Mouse (Mus musculus): Measurements from ENCODE around the gene Pde12. TPM values are rescaled to one million over a fixed set of nuclear protein-coding genes. Genes with fewer than 3 reads are reported as not detected.
"Not testable (repeated sequence)": the region's sequence is repeated elsewhere in the genome, so short reads cannot be mapped to it uniquely, and the experiment has no call there.

Gene Pde12
- total RNA-seq (2021): 10 to 100 TPM in 1 of 2 experiments, 1 to 10 TPM in 1; 9.1 to 11.4 TPM
- 7.1 and 7.5 TPM in 2 replicates for polyA plus RNA-seq (2012; rRNA removed)
- long read RNA-seq, full-length matches to known transcripts: 28 of 28 reads
- long read RNA-seq, partial matches to known transcripts: 0 of 28 reads
- long read RNA-seq, other reads (novel, unspliced or antisense): 0 of 28 reads

GRCm38 (mm10) chr14:26669292-26670073 lies at the start of gene Pde12:
Gene Pde12 (minus strand): TSS chr14:26669883.
- peak; percentile 90 for DNase-seq

DNA sequence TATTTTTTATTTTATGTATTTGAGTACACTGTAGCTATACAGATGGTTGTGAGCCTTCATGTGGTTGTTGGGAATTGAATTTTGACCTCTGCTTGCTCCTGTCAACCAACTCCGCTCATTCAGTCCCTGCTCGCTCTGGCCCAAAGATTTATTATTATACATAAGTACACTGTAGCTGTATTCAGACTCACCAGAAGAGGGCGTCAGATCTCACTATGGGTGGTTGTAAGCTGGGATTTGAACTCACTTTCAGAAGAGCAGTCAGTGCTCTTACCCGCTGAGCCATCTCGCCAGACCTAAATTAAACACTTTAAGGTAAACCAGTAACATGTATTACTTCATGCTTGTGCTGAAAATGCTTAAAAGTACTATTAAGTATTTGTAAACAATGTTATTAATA lies 35.6 kb upstream of the Pde12 start:
- DNase-seq: not testable (repeated sequence)

DNA sequence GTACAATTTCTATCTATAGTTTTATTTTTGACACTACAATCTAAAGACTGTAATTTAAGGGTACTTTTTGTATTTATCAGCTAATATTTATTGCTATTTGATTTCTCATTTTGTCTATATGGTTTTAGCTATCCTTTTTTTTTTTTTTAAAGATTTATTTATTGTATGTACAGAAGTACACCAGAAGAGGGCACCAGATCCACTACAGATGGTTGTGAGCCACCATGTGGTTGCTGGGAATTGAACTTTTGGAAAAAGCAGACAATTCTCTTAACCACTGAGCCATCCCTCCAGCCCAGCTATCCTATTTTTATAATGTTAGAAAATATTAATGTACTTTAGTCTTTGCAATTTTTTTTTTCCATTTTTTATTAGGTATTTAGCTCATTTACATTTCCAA lies 28.2 kb upstream of the Pde12 start:
- no peak for DNase-seq

GRCm38 (mm10) chr14:26692974-26693373 lies 23.3 kb upstream of the Pde12 start, which contains the start of gene Dnah12:
Gene Dnah12 (plus strand): TSS chr14:26693274.
- no peak for DNase-seq

GRCm38 (mm10) chr14:26691363-26691762 lies 21.7 kb upstream of the Pde12 start:
- no peak for DNase-seq

- DNase-seq: no peak
These were observed 21.0 kb upstream of the Pde12 start for GRCm38 (mm10) chr14:26690727-26691126.

GRCm38 (mm10) chr14:26675791-26676190 lies 6.1 kb upstream of the Pde12 start:
- no peak for DNase-seq

DNA sequence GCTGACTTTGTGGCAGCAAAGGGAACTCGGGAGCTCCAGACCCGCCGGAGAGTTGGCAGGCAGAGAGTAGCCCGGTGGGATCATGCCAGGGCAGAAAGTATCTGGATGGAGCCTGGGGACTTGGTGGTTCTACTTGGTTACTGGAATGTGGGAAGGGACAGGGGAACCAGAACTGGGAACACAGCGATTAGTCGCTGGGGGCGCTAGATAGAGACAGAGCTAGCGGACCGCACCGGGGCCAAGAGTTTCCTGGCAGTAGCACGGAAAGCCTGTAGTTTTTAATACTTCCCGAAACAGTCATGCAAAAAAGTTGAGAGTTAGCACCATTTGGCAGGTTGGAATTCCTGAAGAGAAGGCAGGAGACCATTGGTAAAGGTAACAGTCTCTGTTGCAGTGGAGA lies 5.7 kb upstream of the Pde12 start:
- DNase-seq: peak; percentile 30

DNA sequence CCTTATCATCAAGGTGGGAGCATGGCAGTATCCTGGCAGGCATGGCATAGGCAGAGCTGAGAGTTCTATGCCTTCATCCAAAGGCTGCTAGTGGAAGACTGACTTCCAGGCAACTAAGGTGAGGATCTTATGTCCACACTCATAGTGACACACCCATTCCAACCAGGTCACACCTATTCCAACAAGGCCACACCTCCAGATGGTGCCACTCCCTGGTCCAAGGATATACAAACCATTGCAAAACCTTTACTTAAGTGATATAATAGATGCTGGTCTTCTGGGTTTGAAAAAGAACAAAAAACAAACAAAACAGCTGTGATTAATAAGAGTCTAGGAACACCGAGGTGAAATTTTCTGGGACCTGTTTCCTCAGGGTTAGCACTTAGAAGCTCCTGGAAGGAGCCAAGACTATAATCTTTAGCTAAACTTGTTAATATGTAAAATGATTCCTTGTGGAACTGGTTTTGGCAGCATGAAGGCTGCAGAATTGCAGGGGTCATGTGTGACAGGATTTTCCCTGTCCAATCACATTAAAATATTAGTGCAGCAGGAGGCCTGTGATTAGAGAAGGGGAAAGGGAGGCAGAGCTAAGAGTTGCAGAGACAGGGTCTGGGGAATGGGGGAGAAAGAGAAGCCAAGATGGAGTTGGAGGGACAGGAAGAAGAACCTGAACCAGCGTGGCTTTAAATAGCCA lies 4.9 kb upstream of the Pde12 start:
- not testable (repeated sequence) for DNase-seq

DNA sequence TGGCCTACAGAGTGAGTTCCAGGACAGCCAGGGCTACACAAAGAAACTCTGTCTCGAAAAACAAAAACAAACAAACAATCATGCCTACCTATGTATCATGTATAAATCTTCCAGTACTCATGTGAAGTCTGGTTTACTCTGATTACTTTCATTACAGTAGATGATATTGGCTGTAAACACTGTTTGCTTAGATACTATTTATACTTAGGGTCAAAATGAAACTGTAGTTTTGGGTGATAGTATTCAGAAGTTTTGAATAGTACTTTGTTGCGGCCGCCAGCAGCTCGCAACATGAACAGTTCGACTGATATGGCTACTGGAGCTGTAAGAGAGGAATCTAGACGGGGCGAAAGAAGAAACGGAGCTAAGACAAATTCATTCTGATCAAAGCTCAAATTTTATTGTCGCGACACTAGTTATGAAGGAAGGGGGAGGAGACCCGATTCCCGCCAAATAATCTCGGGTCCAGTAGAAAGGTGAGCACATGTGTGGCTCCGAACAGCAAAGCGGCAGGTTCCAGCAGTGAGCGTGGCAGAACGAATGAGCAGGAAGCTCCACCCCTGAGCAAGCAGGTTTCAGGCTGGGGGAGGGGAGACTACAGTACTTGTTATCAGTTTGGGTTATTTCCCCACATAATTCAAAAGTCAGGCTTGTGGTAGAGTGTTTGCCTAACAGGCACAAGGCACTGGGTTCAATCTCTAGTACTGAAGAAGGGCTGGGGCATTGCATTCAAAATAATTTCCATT lies 2.4 kb upstream of the Pde12 start:
- not testable (repeated sequence) for DNase-seq

DNA sequence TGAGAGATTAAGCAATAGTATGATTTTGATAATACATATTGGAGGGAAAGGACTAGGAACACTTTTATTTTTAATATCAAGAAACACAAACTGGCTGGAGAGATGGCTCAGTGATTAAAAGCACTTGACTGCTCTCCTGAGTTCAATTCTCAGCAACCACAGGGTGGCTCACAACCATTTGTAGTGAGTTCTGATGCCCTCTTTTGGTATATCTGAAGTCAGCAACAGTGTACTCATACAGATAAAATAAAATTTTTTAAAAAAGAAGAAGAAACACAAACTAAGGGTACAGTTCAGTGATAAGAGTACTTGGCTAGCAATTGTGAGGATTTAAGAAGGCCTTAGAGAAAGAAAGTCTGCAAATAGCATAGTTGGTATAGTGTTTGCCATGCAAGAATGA lies 1.3 kb upstream of the Pde12 start:
- DNase-seq: no peak

DNA sequence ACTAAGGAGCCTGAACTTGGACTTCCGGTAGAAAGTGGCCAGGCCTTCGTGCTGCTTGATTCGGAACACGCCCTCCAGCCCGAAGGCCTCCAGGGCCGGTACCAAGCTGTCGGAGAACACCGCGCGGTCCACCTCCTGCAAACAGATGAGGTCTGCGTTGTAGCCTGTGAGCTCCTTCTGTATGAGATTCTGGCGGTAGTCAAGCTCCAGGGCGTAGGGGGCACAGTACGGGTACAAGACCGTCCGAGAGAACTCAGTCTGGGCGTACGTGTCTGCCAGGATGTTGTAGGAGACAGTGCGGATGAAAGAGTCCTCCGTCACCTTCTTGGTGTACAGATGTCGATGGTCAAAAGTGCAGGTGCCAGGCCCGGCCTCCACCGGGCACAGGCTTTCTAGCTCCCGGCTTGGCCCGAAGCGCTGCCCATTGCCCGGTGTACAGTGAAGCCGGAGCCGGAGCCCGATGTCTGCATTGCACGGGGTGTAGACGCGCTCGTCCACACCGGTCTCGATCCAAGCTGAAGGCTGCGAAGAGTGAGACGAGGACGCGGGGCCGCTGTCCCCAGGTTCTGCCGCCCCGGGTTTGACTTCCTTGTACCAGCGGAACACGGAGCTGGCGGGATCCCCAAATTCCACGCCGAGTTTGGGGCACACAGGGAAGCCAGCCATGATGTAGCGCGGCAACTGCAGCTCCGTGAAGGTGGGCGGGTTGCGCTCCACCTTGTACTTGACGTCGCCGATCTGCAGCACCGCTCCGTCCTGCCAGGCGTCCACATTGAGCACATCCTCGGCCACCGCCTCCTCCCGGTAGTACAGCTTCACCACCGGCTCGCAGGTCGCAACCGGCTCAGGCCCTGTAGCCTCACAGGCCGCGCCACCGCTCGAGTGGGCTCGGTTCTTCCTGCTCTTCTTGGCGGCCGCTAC lies 1.1 kb downstream of the Pde12 start:
- DNase-seq: peak; percentile 46

DNA sequence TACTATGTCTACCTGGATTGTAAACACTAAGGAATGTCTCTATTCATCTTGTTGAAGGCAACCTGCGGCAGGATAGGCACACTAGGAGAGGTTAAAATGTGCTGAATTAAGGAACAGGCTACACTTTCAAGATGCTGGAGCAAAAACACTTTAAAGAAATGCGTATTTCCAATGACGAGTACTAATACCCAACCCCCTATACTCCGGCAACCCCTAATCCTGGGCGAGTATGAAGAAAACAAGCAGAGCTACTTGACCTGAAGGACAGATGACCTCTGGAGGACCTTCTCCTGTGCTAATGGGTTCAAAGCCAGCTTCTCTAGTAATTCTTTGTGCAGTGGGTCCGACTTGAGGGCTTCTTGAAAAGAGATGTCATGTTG lies 1.7 kb downstream of the Pde12 start:
- DNase-seq: no peak

- DNase-seq: no peak
These were observed 5.8 kb downstream of the Pde12 start for GRCm38 (mm10) chr14:26663851-26664250.

DNA sequence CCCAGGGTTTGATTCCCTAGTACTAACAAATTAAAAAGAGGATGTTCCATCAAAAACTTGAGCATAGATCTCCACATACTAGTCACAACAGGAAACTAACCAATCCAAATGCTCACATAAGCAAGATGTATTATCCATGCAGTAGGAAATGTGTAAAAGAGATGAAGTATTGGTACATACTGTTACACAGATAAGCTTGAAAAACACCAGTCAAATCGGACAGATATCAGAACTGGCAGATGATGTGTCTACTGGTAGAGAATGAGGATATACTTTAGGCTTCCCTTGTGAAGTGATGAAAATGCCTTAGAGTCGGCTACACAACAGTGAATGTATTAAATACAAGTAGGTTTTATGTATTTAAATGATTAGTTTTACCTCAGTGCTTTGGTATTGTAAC lies 7.2 kb downstream of the Pde12 start:
- no peak for DNase-seq

GRCm38 (mm10) chr14:26662016-26662415 lies 7.7 kb downstream of the Pde12 start:
- no peak for DNase-seq

GRCm38 (mm10) chr14:26660233-26660632 lies 9.4 kb downstream of the Pde12 start:
- no peak for DNase-seq

- no peak for DNase-seq
These were observed 11.5 kb downstream of the Pde12 start for GRCm38 (mm10) chr14:26658178-26658577.

DNA sequence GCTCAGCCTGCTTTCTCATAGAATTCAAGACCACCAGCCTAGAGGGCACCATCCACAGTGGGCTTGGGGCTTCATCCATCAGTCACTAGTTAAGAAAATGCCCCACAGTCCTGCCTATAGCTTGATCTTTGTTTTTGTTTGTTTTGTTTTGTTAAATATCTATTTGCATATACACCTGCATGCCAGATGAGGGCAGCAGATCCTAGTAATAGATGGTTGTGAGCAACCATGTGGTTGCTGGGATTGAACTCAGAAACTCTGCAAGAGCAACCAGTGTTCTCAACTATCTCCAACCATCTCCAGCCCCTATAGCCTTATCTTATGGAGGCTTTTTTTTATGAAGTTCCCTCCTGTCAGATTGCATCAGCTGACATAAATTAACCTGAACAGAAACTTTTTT lies 17.8 kb downstream of the Pde12 start:
- DNase-seq: no peak

DNA sequence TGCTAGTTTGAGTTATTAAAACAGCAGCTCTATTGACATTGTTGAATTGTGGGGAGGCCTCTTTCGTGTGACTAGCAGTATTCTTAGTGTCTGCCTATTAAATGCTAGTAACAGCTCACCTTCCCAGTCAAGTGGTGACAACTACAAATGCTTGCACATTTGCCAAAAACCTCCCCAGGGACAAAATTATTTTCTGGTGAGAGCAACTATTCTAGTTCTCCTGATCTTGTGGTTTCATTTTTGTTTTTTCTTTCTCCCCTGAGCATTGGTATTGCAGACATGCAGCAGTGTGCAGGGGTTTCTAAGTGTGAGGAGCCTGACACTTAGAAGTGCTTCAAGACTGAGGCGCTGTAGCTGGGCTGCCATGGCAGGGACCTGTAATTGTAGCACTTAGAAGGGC lies 21.9 kb downstream of the Pde12 start:
- peak; percentile 10 for DNase-seq

GRCm38 (mm10) chr14:26645989-26646650 lies 23.6 kb downstream of the Pde12 start:
- no peak for DNase-seq
